In genomic region chr7:34100002-34100401, GRCm38 (mm10) we compare ENCODE assay signal across 39 mouse cellular contexts. TPM values are rescaled to one million over a fixed set of nuclear protein-coding genes. Genes with fewer than 3 reads are reported as not detected.
"Had no signal": no experiment of that assay in that cellular context is flagged by ENCODE, and none has a peak within 500 bp of the region (broad histone marks: within the 10 kb centered on the region; RNA-seq: fewer than 3 reads in every experiment).

No protein-coding gene starts in this region.

- H3K36me3 ChIP-seq: embryonic facial prominence, embryonic 10.5 days; embryonic facial prominence, embryonic 12.5 days; embryonic facial prominence, embryonic 13.5 days; embryonic facial prominence, embryonic 15.5 days; forebrain, embryonic 10.5 days; forebrain, embryonic 12.5 days; forebrain, embryonic 15.5 days had no signal

- H3K9me3 ChIP-seq: embryonic facial prominence, embryonic 15.5 days; forebrain, embryonic 13.5 days; forebrain, embryonic 15.5 days had no signal

- H3K4me3 ChIP-seq: embryonic facial prominence, embryonic 10.5 days; embryonic facial prominence, embryonic 12.5 days; embryonic facial prominence, embryonic 13.5 days; embryonic facial prominence, embryonic 15.5 days; erythroblast, embryonic 14.5 days; forebrain, embryonic 10.5 days; forebrain, embryonic 12.5 days; forebrain, embryonic 13.5 days; forebrain, embryonic 15.5 days; gastrocnemius, adult 2 months had no signal

- H3K4me2 ChIP-seq: embryonic facial prominence, embryonic 12.5 days; embryonic facial prominence, embryonic 13.5 days; embryonic facial prominence, embryonic 15.5 days; forebrain, embryonic 12.5 days; forebrain, embryonic 13.5 days; forebrain, embryonic 15.5 days had no signal

- H3K27ac ChIP-seq: embryonic facial prominence, embryonic 10.5 days; embryonic facial prominence, embryonic 12.5 days; embryonic facial prominence, embryonic 13.5 days; embryonic facial prominence, embryonic 15.5 days; forebrain, embryonic 10.5 days; forebrain, embryonic 12.5 days; forebrain, embryonic 13.5 days; forebrain, embryonic 15.5 days; gastrocnemius, adult 2 months had no signal

- H3K9ac ChIP-seq: embryonic facial prominence, embryonic 12.5 days; embryonic facial prominence, embryonic 13.5 days; embryonic facial prominence, embryonic 15.5 days; forebrain, embryonic 12.5 days; forebrain, embryonic 13.5 days; forebrain, embryonic 15.5 days; forebrain, postnatal 0 days had no signal

- H3K4me1 ChIP-seq: embryonic facial prominence, embryonic 10.5 days; embryonic facial prominence, embryonic 12.5 days; embryonic facial prominence, embryonic 13.5 days; embryonic facial prominence, embryonic 15.5 days; forebrain, embryonic 10.5 days; forebrain, embryonic 12.5 days; forebrain, embryonic 13.5 days; forebrain, embryonic 15.5 days had no signal

- DNase-seq: cerebellum, adult 18-20 months; cerebellum, adult 2 months; cerebellum, adult 8-10 months; cerebellum, adult 9-10 months; cerebellum, adult 9-11 months; cerebellum, postnatal 10 days; cerebellum, postnatal 14 days; cerebellum, postnatal 25 days; cerebellum, postnatal 36 days; embryo, embryonic 11 days; forebrain, postnatal 0 days; gastrocnemius, adult 2 months; gastrocnemius, postnatal 10 days; gastrocnemius, postnatal 14 days; gastrocnemius, postnatal 25 days; gastrocnemius, postnatal 36 days; heart, adult 18-20 months had no signal

- ATAC-seq: forebrain, embryonic 13.5 days; forebrain, embryonic 14.5 days; forebrain, embryonic 15.5 days; forebrain, embryonic 16.5 days; forebrain, postnatal 0 days had no signal

- H3K27me3 ChIP-seq: embryonic facial prominence, embryonic 12.5 days; embryonic facial prominence, embryonic 13.5 days; embryonic facial prominence, embryonic 15.5 days; forebrain, embryonic 12.5 days; forebrain, embryonic 13.5 days; forebrain, embryonic 15.5 days had no signal

RNA-seq across cellular contexts. Expression of gene Scgb1b30, which starts 4.8 kb away (rescaled TPM):
- total RNA-seq: common myeloid progenitor, adult 5-6 weeks; forebrain, postnatal 0 days; gastrocnemius, adult 18-20 months; gastrocnemius, adult 2 months; gastrocnemius, adult 8-10 months; gastrocnemius, postnatal 10 days; gastrocnemius, postnatal 14 days; gastrocnemius, postnatal 25 days; gastrocnemius, postnatal 36 days; gastrocnemius, postnatal 4 days; granulocyte monocyte progenitor cell, adult 5-6 weeks; heart, adult 18-20 months had no signal
- polyA plus RNA-seq: cerebellum, adult 2 months; cortical plate, adult 2 months; embryonic facial prominence, embryonic 10.5 days; embryonic facial prominence, embryonic 11.5 days; embryonic facial prominence, embryonic 12.5 days; embryonic facial prominence, embryonic 13.5 days; embryonic facial prominence, embryonic 14.5 days; embryonic facial prominence, embryonic 15.5 days; erythroblast, embryonic 14.5 days; forebrain, embryonic 10.5 days; forebrain, embryonic 11.5 days; forebrain, embryonic 12.5 days; forebrain, embryonic 13.5 days; forebrain, embryonic 14.5 days; forebrain, embryonic 15.5 days; forebrain, embryonic 16.5 days; forebrain, postnatal 0 days; frontal cortex, adult 2 months; gonadal fat pad, adult 2 months had no signal

RNA-seq across cellular contexts. Expression of gene Wtip, which starts 33.1 kb away (rescaled TPM):
- total RNA-seq: common myeloid progenitor, adult 5-6 weeks had no signal
